Mouse (Mus musculus): Measurements from ENCODE around the gene Akt3.

DNA sequence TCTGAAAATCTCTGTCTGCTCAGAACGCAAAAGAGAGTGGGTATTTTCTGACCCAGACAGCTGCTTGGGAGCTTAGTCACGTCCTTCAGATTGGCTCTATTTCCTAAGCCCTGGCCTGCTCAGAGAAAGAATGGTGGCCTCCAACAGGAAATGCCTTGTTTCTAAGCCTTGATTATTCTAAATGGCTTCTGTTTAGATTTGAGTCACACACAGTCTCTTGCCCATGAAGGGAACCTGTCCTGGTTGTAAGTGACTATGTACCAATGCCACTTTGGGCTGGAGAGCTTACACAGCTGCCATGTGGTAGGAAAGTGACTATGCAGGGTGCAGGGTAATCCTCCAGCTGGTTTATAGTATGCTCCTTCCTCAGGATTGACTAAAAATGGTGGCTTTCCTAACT, 243.7 kb downstream of the Akt3 start:
- TF ChIP-seq GATA1 (IDR thresholded peaks at IDR 0.05; ENCODE audit: borderline replicate concordance, low read length), result no peak
- TF ChIP-seq FLI1 (IDR thresholded peaks at IDR 0.05; ENCODE audit: low read length), result no peak
